Mouse (Mus musculus) brain, embryonic 14.5 days (tissue): ENCODE data around the gene Lasp1. TPM values are rescaled to one million over a fixed set of nuclear protein-coding genes. Genes with fewer than 3 reads are reported as not detected.
A peak's percentile ranks its signal among the peaks of the same experiment; 100 is the strongest.

Experiments used
- DNase-seq: peaks from one replicate; pipeline ENCODE4 v3.0.0-alpha.2; 2011; ENCODE audit warnings: low read depth
- CTCF ChIP-seq: fragments of 200-500 bp; IDR thresholded peaks from 2 replicates; pipeline ENCODE4 v1.5.1; 2012; ENCODE audit warnings: inconsistent platforms, mild to moderate bottlenecking, moderate library complexity, borderline replicate concordance; ENCODE audit not compliant: insufficient read depth, insufficient read length; ENCODE audit errors: extremely low read depth
- POLR2A ChIP-seq: fragments of 200-500 bp; IDR thresholded peaks from 2 replicates; pipeline ENCODE4 v1.6.1; 2012; ENCODE audit warnings: mild to moderate bottlenecking, inconsistent platforms, borderline replicate concordance; ENCODE audit not compliant: poor library complexity, insufficient read depth, insufficient read length, severe bottlenecking; ENCODE audit errors: extremely low read depth
- polyA plus RNA-seq: library from polyadenylated mRNA; depleted of rRNA; stranded (reverse); fragments of >200 nt; gene quantifications from 2 replicates; pipeline ENCODE4 v1.2.3, GENCODE M21; 2012; rRNA removed

Lasp1 gene
- polyA plus RNA-seq, 1 experiment, result 139 TPM

DNA sequence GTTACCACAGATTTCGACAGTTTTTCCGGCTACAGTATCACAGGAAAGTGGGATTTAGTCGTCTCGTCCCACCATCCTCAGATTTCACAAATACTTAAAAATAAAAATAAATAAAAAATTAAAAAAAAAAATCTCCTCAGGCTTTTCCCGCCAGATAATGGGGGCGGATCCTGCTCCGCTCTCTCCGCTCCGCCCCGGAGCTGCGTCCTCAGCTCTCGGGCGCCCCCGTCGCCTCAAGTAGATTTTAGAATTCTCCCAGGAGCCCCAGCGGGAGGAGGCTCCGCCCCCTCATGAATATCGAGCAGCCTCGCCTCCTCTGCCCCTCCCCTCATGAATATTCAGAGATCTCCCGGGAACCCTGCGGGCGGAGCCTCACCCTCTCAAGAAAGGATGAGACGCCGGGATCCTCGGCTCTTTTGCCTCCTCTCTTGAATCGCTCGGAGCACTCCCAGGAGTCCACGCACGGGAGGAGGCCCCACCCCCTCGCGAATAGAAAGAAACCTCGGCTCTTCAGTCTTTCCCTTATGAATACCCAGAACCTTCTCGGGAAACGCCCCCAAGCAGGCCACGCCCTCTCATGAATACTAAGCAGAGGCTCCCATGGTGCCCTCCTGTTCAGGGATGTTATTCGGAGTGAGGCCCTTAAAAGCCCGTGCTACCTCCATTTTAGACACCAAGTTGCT, 85.3 kb downstream of the Lasp1 start, which contains the start of gene Fbxo47:
Gene Fbxo47, minus strand, starts transcription at position 237 of the 683 bp plus-strand sequence.
- TF ChIP-seq CTCF (peak; percentile 70; the same call in 1 of the 2 replicates), POLR2A (no peak; the same call in 1 of the 2 replicates)
- DNase-seq, result peak; percentile 99

DNA sequence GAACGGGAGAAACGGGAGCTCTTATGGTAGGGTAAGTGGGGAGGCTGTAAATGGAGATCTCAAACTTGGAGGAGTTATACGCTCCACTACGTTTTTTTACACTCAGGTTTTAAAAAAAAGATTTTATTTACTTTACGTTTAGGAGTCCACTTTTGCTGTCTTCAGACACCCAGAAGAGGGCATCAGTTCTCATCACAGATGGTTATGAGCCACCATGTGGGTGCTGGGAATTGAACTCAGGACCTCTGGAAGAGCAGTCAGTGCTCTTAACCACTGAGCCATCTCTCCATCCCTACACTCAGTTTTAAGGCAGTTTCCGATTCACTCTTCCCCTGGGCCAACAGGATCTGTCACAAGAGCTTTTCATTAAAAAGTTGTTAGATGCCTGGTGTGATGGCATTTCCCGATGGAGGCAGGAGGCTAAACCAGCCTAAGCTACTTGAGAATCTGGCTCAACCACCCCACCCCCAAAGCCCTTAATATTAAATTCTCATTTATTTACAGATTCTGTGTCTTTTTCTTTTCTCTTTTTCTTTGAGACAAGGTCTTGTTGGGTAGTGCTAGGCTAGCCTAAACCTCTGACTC, 85.9 kb downstream of the Lasp1 start:
- no peak for DNase-seq
- no peak for TF ChIP-seq CTCF
- TF ChIP-seq POLR2A, result no peak

DNA sequence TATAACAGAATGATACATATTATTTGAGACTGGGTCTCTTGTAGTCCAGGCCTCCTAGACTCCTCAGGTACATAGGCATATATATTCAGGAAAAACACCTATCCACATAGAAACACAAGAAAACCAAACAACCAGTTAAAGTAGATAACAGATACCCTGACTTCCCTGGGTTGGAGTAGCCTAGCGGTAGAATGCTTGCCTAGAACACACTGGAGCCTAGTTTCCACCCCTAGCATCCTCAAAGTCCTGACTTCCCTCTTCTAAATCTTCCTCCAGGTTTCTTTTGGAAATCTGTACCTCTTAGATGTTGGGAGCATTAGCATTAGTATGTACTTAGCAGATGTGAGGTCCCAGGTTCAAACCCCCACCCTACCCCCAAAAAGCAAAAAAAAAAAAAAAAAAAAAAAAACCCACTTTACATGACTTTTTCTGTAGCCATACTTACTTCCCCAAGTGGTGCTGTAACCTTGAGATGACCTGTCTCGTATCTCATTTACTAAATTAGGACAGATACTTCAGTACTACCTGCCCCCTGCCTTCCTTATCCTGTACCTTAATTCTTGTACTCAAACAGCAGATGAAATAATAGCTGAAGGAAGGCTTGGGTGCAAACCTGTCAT, 86.6 kb downstream of the Lasp1 start:
- TF ChIP-seq CTCF (no peak), POLR2A (no peak)
- no peak for DNase-seq

Other genes with a start within 250 kb of the Lasp1 start
- gene Srcin1, start 222.8 kb upstream of the Lasp1 start, polyA plus RNA-seq, result 45.1 and 70.2 TPM in 2 replicates
- gene Epop, start 169.3 kb upstream of the Lasp1 start, polyA plus RNA-seq, result 7.0 and 9.9 TPM in 2 replicates
- gene Mllt6, start 135.6 kb upstream of the Lasp1 start, polyA plus RNA-seq, result 40.8 and 49.6 TPM in 2 replicates
- gene Cisd3, start 113.2 kb upstream of the Lasp1 start, polyA plus RNA-seq, result 13.1 and 13.5 TPM in 2 replicates
- 175 and 188 TPM in 2 replicates for gene Pcgf2, start 98.5 kb upstream of the Lasp1 start, polyA plus RNA-seq
- gene Psmb3, start 95.6 kb upstream of the Lasp1 start, polyA plus RNA-seq, result 356 and 525 TPM in 2 replicates
- gene Pip4k2b, start 54.3 kb upstream of the Lasp1 start, polyA plus RNA-seq, result 68.5 and 92.5 TPM in 2 replicates
- 19.7 and 21.2 TPM in 2 replicates for gene Cwc25, start 32.4 kb upstream of the Lasp1 start, polyA plus RNA-seq
- 0.46 and 0.69 TPM in 2 replicates for gene 1700001P01Rik, start 23.1 kb upstream of the Lasp1 start, polyA plus RNA-seq
- 396 and 444 TPM in 2 replicates for gene Rpl23, start 16.6 kb upstream of the Lasp1 start, polyA plus RNA-seq
- 26.7 and 27.3 TPM in 2 replicates for gene B230217C12Rik, start 41.8 kb downstream of the Lasp1 start, polyA plus RNA-seq
- 0.88 and 0.90 TPM in 2 replicates for gene Fbxo47, start 85.2 kb downstream of the Lasp1 start, polyA plus RNA-seq
- gene Plxdc1, start 187.4 kb downstream of the Lasp1 start, polyA plus RNA-seq, result 0.67 and 0.90 TPM in 2 replicates
- gene Arl5c, start 197.2 kb downstream of the Lasp1 start, polyA plus RNA-seq, result 0.89 and 1.1 TPM in 2 replicates
- gene Cacnb1, start 224.0 kb downstream of the Lasp1 start, polyA plus RNA-seq, result 60.8 and 90.1 TPM in 2 replicates
- gene Rpl19, start 227.7 kb downstream of the Lasp1 start, polyA plus RNA-seq, result 1,103 and 1,209 TPM in 2 replicates